Mouse (Mus musculus): ENCODE measurements at regions not wholly inside any gene's neighbourhood (a gene's known extent, or its start where the extent isn't known, plus 50 kb on each side); places are given as distances from the start of the nearest gene placed in this dataset. TPM values are rescaled to one million over a fixed set of nuclear protein-coding genes. Genes with fewer than 3 reads are reported as not detected.

GRCm38 (mm10) chr4:87332968-87333367 is 102.7 kb upstream of the Slc24a2 start:
- no peaks in the 10 kb centered on the region for H3K27me3 ChIP-seq (ENCODE audit: control insufficient read depth, insufficient read depth, low read depth, low read length)
- H3K4me1 ChIP-seq (ENCODE audit: control insufficient read depth, low read depth, low read length) = no peaks in the 10 kb centered on the region
- H3K9me3 ChIP-seq (replicated peaks; ENCODE audit: control insufficient read depth, low read length) = no peaks in the 10 kb centered on the region
- no peaks in the 10 kb centered on the region for H3K36me3 ChIP-seq (ENCODE audit: control insufficient read depth, insufficient read depth)
- WGBS (ENCODE audit: insufficient replicate concordance) = 50% methylated on average over 2 of the region's 2 CpGs
- no peak overlapping the region for H3K9ac ChIP-seq (ENCODE audit: low read depth, low read length)
- ATAC-seq (ENCODE audit: low read depth) = no peak
- H3K4me2 ChIP-seq (ENCODE audit: low read depth, low read length) = no peak overlapping the region
- H3K27ac ChIP-seq (ENCODE audit: low read length) = no peak overlapping the region
- no peak overlapping the region for H3K4me3 ChIP-seq (ENCODE audit: low read depth, low read length)

GRCm38 (mm10) chr4:87329136-87329535 is 98.9 kb upstream of the Slc24a2 start:
- Histone ChIP-seq H3K36me3 (ENCODE audit: control insufficient read depth, insufficient read depth) (no peaks in the 10 kb centered on the region), H3K4me3 (ENCODE audit: low read depth, low read length) (no peak overlapping the region), H3K27ac (ENCODE audit: low read length) (no peak overlapping the region), H3K9me3 (replicated peaks; ENCODE audit: control insufficient read depth, low read length) (no peaks in the 10 kb centered on the region), H3K4me1 (ENCODE audit: control insufficient read depth, low read depth, low read length) (no peaks in the 10 kb centered on the region), H3K9ac (ENCODE audit: low read depth, low read length) (no peak overlapping the region), H3K27me3 (ENCODE audit: control insufficient read depth, insufficient read depth, low read depth, low read length) (no peaks in the 10 kb centered on the region), H3K4me2 (ENCODE audit: low read depth, low read length) (no peak overlapping the region)
- ATAC-seq (ENCODE audit: low read depth) = no peak
- 70% methylated on average over 6 of the region's 6 CpGs for whole genome bisulfite sequencing (ENCODE audit: insufficient replicate concordance)

GRCm38 (mm10) chr4:87321726-87322349 is 91.6 kb upstream of the Slc24a2 start:
- 49% methylated on average over 2 of the region's 2 CpGs for WGBS (ENCODE audit: insufficient replicate concordance)
- Histone ChIP-seq H3K27ac (ENCODE audit: low read length) (no peak overlapping the region), H3K27me3 (ENCODE audit: control insufficient read depth, insufficient read depth, low read depth, low read length) (no peaks in the 10 kb centered on the region), H3K36me3 (ENCODE audit: control insufficient read depth, insufficient read depth) (no peaks in the 10 kb centered on the region), H3K4me2 (ENCODE audit: low read depth, low read length) (no peak overlapping the region), H3K9me3 (replicated peaks; ENCODE audit: control insufficient read depth, low read length) (no peaks in the 10 kb centered on the region), H3K9ac (ENCODE audit: low read depth, low read length) (no peak overlapping the region), H3K4me1 (ENCODE audit: control insufficient read depth, low read depth, low read length) (no peaks in the 10 kb centered on the region), H3K4me3 (ENCODE audit: low read depth, low read length) (no peak overlapping the region)
- no peak for ATAC-seq (ENCODE audit: low read depth)

- no peak overlapping the region for H3K4me3 ChIP-seq (ENCODE audit: low read depth, low read length)
- H3K27me3 ChIP-seq (ENCODE audit: control insufficient read depth, insufficient read depth, low read depth, low read length) = no peaks in the 10 kb centered on the region
- H3K36me3 ChIP-seq (ENCODE audit: control insufficient read depth, insufficient read depth) = no peaks in the 10 kb centered on the region
- no peak overlapping the region for H3K27ac ChIP-seq (ENCODE audit: low read length)
- H3K4me2 ChIP-seq (ENCODE audit: low read depth, low read length) = no peak overlapping the region
- WGBS (ENCODE audit: insufficient replicate concordance) = 49% methylated on average over 5 of the region's 5 CpGs
- no peaks in the 10 kb centered on the region for H3K9me3 ChIP-seq (replicated peaks; ENCODE audit: control insufficient read depth, low read length)
- H3K9ac ChIP-seq (ENCODE audit: low read depth, low read length) = no peak overlapping the region
- H3K4me1 ChIP-seq (ENCODE audit: control insufficient read depth, low read depth, low read length) = no peaks in the 10 kb centered on the region
- no peak for ATAC-seq (ENCODE audit: low read depth)
Observed at GRCm38 (mm10) chr4:87298129-87298528, 67.9 kb upstream of the Slc24a2 start.

GRCm38 (mm10) chr4:87294538-87294937 is 64.3 kb upstream of the Slc24a2 start:
- Histone ChIP-seq H3K9me3 (replicated peaks; ENCODE audit: control insufficient read depth, low read length) (no peaks in the 10 kb centered on the region), H3K36me3 (ENCODE audit: control insufficient read depth, insufficient read depth) (no peaks in the 10 kb centered on the region), H3K4me3 (ENCODE audit: low read depth, low read length) (no peak overlapping the region), H3K27me3 (ENCODE audit: control insufficient read depth, insufficient read depth, low read depth, low read length) (no peaks in the 10 kb centered on the region), H3K4me2 (ENCODE audit: low read depth, low read length) (no peak overlapping the region), H3K27ac (ENCODE audit: low read length) (no peak overlapping the region), H3K4me1 (ENCODE audit: control insufficient read depth, low read depth, low read length) (no peaks in the 10 kb centered on the region), H3K9ac (ENCODE audit: low read depth, low read length) (no peak overlapping the region)
- ATAC-seq (ENCODE audit: low read depth) = no peak

Small RNA genes in the stretch of these regions (microRNA-seq; reads per million reads assigned to microRNA genes)
- gene Gm23154 = not detected

Data from liver, embryonic 16.5 days (tissue).